Mouse (Mus musculus) midbrain, embryonic 14.5 days (tissue): ENCODE measurements at regions not wholly inside any gene's neighbourhood (a gene's known extent, or its start where the extent isn't known, plus 50 kb on each side); places are given as distances from the start of the nearest gene placed in this dataset.

ENCODE experiments used
- ATAC-seq: fragments of 200-750 bp; cut with Nextera tagmentation; 2 replicates; pipeline ENCODE4 v1.8.0; 2017; ENCODE audit warnings: moderate number of reproducible peaks, moderate library complexity; ENCODE audit not compliant: low FRiP score, low TSS enrichment
- DNase-seq: peaks from one replicate; pipeline ENCODE4 v3.0.0-alpha.2; 2015
- H3K27ac ChIP-seq: fragments of 300-500 bp; sonication (generic); replicated peaks from 2 replicates; pipeline ENCODE4 v1.5.1; 2014; ENCODE audit warnings: mild to moderate bottlenecking, low read depth, low read length, moderate library complexity
- H3K27me3 ChIP-seq: fragments of 300-500 bp; sonication (generic); 2 replicates; pipeline ENCODE4 v1.6.1; 2014; ENCODE audit warnings: low read length, control low read depth, mixed read lengths; ENCODE audit not compliant: control insufficient read depth, insufficient read depth
- H3K36me3 ChIP-seq: fragments of 300-500 bp; sonication (generic); 2 replicates; pipeline ENCODE4 v1.6.1; 2014; ENCODE audit warnings: low read length, control low read depth; ENCODE audit not compliant: control insufficient read depth, insufficient read depth
- H3K4me1 ChIP-seq: fragments of 300-500 bp; sonication (generic); 2 replicates; pipeline ENCODE4 v1.6.1; 2014; ENCODE audit warnings: mild to moderate bottlenecking, antibody characterized with exemption, low read length, control low read depth; ENCODE audit not compliant: control insufficient read depth, insufficient read depth
- H3K4me2 ChIP-seq: fragments of 300-500 bp; sonication (generic); 2 replicates; pipeline ENCODE4 v1.6.1; 2014; ENCODE audit warnings: mild to moderate bottlenecking, low read length, moderate library complexity
- H3K4me3 ChIP-seq: fragments of 300-500 bp; sonication (generic); replicated peaks from 2 replicates; pipeline ENCODE4 v1.5.1; 2014; ENCODE audit warnings: low read depth, low read length
- H3K9ac ChIP-seq: fragments of 300-500 bp; sonication (generic); replicated peaks from 2 replicates; pipeline ENCODE4 v1.6.1; 2014; ENCODE audit warnings: mild to moderate bottlenecking, low read length, moderate library complexity
- H3K9me3 ChIP-seq: fragments of 300-500 bp; sonication (generic); 2 replicates; pipeline ENCODE4 v1.6.1; 2016; ENCODE audit warnings: low read length, control low read depth, mixed read lengths; ENCODE audit not compliant: control insufficient read depth
- WGBS: fragments of 180-500 bp; shearing (Covaris S2); extraction: QIAGEN DNeasy Blood & Tissue Kit; methylation state at CpG from one replicate; pipeline ENCODE4 v1.1.7; 2014; 5-methylcytosine and 5-hydroxymethylcytosine counted together

DNA sequence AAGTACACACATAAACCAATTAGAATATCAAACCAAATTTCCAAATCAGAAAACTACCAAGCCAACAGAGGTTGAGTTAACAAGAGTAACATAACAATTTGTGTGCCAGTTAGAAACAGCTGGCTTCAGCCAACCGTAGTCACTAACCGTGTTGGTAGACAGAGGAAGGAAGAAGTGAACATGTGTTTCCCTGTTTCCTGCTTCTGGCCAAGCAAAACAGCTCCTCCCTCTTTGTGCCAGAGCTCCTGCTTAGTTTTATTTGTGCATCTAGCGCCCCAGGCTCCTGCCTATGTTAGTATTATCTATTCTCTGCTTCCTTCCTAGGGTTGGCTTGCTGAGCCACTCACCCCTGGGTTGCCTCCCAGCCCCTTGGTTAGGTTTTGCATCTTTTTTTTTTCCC lies 255.2 kb downstream of the Mreg start:
- H3K4me1 ChIP-seq = no peaks in the 10 kb centered on the region
- H3K9me3 ChIP-seq = no peaks in the 10 kb centered on the region
- DNase-seq = no peak
- no peak overlapping the region for H3K4me2 ChIP-seq
- no peak for ATAC-seq
- H3K27ac ChIP-seq = no peak overlapping the region
- no peak overlapping the region for H3K4me3 ChIP-seq
- 83% methylated on average over 3 of the region's 3 CpGs for WGBS
- H3K9ac ChIP-seq = no peak overlapping the region
- H3K36me3 ChIP-seq = no peaks in the 10 kb centered on the region
- no peaks in the 10 kb centered on the region for H3K27me3 ChIP-seq

DNA sequence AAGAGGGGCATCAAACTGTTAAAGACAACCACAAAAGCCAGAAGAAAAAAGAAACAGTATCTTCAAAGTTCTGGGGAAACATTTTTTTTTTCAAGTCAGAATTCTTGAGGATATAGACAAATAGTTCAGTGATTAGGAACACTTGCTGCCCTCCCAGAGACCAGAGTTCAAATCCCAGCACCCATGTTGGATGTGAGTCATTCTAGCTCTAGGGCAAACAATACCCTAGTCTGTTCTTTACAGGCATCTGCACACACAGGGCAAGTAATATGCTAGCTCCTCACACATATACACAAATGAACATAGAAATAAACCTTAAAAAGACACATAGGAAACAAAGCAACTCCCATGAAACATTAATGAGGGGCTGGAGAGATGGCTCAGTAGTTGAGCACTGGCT lies 256.8 kb downstream of the Mreg start:
- Histone ChIP-seq H3K4me2 (no peak overlapping the region), H3K27me3 (no peaks in the 10 kb centered on the region), H3K27ac (no peak overlapping the region), H3K36me3 (no peaks in the 10 kb centered on the region), H3K9ac (no peak overlapping the region), H3K9me3 (no peaks in the 10 kb centered on the region), H3K4me1 (no peaks in the 10 kb centered on the region), H3K4me3 (no peak overlapping the region)
- no peak for DNase-seq
- no peak for ATAC-seq

DNA sequence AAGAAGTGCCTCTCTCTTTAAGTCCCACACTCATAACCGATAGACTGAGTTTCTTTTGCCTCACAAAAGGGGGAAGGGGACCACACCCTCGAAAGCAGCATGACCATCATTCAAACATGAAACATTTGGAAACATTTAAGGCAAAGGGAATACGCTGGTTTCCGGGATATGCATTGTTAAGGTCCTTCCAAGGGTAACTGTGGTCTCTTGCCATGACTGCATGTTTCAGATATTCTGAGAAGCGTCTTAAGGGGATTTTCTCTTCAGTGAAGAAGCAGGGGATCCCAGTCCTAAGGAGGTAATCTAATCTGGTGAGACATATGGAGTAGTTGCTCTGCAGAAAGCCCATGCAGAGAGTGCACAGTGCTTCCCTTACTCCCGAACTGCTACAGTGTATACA lies 258.8 kb downstream of the Mreg start:
- Histone ChIP-seq H3K4me2 (no peak overlapping the region), H3K4me1 (no peaks in the 10 kb centered on the region), H3K4me3 (no peak overlapping the region), H3K27me3 (no peaks in the 10 kb centered on the region), H3K9ac (no peak overlapping the region), H3K27ac (no peak overlapping the region), H3K9me3 (no peaks in the 10 kb centered on the region), H3K36me3 (no peaks in the 10 kb centered on the region)
- no peak for ATAC-seq
- WGBS = 82% methylated on average over 6 of the region's 6 CpGs
- no peak for DNase-seq

DNA sequence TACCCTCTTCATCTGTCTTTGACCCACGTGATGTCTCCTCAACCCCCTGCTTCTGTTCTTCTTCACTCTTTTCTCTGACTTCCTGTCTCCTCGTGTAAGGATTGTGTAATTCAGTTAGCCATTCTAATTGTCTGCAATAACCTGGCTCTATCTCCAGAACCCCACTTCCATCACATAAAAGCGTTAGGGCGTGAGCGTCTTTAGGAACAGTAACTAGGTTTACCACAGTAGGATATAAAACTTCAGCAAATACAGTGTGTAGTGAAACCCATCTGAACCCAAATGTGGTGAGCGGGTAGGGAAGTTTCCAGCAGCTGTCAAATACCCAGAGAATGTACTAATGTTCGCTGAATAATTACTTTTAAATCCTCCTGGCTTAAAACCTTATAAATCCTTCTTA lies 262.6 kb downstream of the Mreg start:
- DNase-seq (no peak), ATAC-seq (no peak)
- Histone ChIP-seq H3K4me1 (no peaks in the 10 kb centered on the region), H3K9me3 (no peaks in the 10 kb centered on the region), H3K4me3 (no peak overlapping the region), H3K4me2 (no peak overlapping the region), H3K27me3 (no peaks in the 10 kb centered on the region), H3K27ac (no peak overlapping the region), H3K36me3 (no peaks in the 10 kb centered on the region), H3K9ac (no peak overlapping the region)
- WGBS = 87% methylated on average over 7 of the region's 7 CpGs

DNA sequence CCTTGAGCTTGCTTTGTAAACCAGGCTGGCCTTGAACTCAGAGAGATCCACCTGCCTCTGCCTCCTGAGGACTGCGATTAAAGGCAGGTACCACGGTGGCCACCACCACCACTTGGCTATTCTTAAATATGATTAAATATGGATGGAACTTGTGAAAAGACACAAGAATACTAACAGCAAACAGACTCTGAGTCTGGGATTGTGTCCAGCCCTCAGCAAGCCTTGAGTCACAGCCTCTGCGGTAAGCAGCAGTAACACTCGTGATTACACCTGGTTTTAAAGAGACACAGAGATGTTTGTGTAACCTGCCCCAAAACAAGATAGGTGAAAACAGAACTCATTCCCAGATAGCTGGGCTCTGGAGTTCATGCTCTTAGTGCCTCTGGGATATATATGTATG lies 263.4 kb downstream of the Mreg start:
- DNase-seq = no peak
- Histone ChIP-seq H3K27me3 (no peaks in the 10 kb centered on the region), H3K4me1 (no peaks in the 10 kb centered on the region), H3K4me2 (no peak overlapping the region), H3K36me3 (no peaks in the 10 kb centered on the region), H3K9ac (no peak overlapping the region), H3K9me3 (no peaks in the 10 kb centered on the region), H3K27ac (no peak overlapping the region), H3K4me3 (no peak overlapping the region)
- 95% methylated on average over 4 of the region's 4 CpGs for WGBS
- no peak for ATAC-seq

DNA sequence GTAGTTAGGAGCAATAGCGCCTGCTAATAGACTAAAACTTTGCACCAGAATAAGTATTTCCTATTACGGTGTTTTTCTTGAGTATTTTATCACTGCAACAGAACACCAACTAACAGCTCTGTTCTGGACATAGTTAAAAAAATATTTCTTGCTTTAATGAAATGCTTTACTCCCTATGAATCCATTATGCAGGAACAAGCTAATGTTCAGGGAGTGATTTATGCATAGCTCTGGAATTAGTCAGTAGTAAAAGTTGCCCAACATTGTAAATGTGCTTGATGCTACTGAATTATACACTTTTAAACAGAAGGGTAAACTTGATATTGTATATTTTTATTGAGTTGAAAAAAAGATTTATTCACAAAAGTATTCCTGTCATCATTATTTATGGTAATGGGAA lies 264.6 kb downstream of the Mreg start:
- Histone ChIP-seq H3K36me3 (no peaks in the 10 kb centered on the region), H3K4me3 (no peak overlapping the region), H3K9me3 (no peaks in the 10 kb centered on the region), H3K27ac (no peak overlapping the region), H3K4me2 (no peak overlapping the region), H3K27me3 (no peaks in the 10 kb centered on the region), H3K9ac (no peak overlapping the region), H3K4me1 (no peaks in the 10 kb centered on the region)
- DNase-seq (no peak), ATAC-seq (no peak)
- 96% methylated on average over 2 of the region's 2 CpGs for WGBS

DNA sequence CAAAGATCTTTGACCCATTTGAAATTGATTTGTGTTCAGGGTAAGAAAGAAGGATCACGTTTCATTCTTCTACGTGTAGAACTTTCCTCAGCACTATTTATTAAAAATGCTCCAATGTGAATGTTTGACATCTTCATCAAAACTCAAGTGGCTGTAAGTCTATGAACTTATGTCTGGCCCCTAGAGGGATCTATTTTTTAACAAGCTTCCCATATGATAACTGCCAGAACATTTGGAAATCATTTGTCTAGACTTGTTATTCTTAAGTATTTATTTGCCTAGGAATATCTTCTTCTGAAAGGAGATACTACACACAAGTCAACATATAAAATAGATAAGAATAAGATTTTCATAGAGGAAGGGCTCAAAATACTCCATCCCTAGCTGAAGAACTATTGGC lies 265.2 kb downstream of the Mreg start:
- H3K27ac ChIP-seq = no peak overlapping the region
- H3K27me3 ChIP-seq = no peaks in the 10 kb centered on the region
- H3K4me3 ChIP-seq = no peak overlapping the region
- 85% methylated on average over 2 of the region's 2 CpGs for WGBS
- no peak for ATAC-seq
- H3K36me3 ChIP-seq = no peaks in the 10 kb centered on the region
- no peaks in the 10 kb centered on the region for H3K9me3 ChIP-seq
- no peak overlapping the region for H3K9ac ChIP-seq
- no peaks in the 10 kb centered on the region for H3K4me1 ChIP-seq
- no peak overlapping the region for H3K4me2 ChIP-seq
- DNase-seq = no peak

DNA sequence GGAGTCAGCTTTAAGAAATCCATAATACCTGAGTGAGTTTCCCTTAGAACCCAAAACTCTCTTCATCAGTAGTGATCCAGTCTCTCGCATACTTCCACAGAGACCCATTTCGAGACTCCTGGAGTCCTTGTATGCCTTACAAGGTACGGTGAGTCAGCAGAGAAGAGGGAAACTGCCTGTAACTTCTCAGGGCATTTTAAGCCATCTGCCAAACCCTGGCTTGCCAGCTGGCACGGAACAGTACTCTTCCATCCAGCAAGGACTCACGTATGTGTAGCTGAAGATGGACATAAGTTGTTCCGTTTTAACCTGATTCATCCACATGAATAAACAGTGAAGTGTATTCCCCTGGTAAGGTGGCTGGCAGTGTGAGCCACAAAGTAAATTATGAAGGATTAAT lies 267.0 kb downstream of the Mreg start:
- no peak overlapping the region for H3K27ac ChIP-seq
- H3K9me3 ChIP-seq = no peaks in the 10 kb centered on the region
- H3K4me1 ChIP-seq = no peaks in the 10 kb centered on the region; the same call in 1 of the 2 replicates
- H3K4me2 ChIP-seq = no peak overlapping the region
- no peak overlapping the region for H3K9ac ChIP-seq
- DNase-seq (no peak), ATAC-seq (no peak)
- H3K4me3 ChIP-seq = no peak overlapping the region
- H3K36me3 ChIP-seq = no peaks in the 10 kb centered on the region
- 94% methylated on average over 6 of the region's 6 CpGs for WGBS
- H3K27me3 ChIP-seq = no peaks in the 10 kb centered on the region

DNA sequence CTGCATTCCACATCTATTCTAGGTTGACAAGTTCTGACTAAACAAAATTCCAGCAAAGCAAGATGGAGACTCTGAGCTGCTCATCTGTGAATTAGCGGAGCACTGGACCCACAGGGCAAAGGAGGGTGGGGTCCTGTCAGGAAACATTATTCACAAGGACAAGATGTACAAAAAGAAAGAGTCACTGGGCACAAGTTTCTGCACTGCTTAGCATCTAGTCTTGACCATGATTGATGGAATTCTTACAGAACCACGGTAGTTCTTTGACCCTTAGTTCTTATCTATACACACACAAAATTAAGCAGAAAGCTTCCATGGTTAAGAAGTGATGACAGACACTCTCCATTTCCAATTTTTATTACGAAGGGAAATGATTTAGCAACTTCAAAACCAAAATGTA lies 267.6 kb downstream of the Mreg start:
- H3K27ac ChIP-seq = no peak overlapping the region
- no peaks in the 10 kb centered on the region for H3K36me3 ChIP-seq
- ATAC-seq (no peak), DNase-seq (no peak)
- H3K9me3 ChIP-seq = no peaks in the 10 kb centered on the region
- H3K4me3 ChIP-seq = no peak overlapping the region
- no peaks in the 10 kb centered on the region; the same call in 1 of the 2 replicates for H3K4me1 ChIP-seq
- WGBS = 86% methylated on average over 3 of the region's 3 CpGs
- no peak overlapping the region for H3K4me2 ChIP-seq
- H3K9ac ChIP-seq = no peak overlapping the region
- no peaks in the 10 kb centered on the region for H3K27me3 ChIP-seq
